Mouse (Mus musculus) lung, adult 2 months (tissue): ENCODE results near the gene Hlf.

Experiments
- CTCF ChIP-seq: fragments of 200-500 bp; IDR thresholded peaks from 2 replicates; pipeline ENCODE4 v1.5.1; 2011; ENCODE audit warnings: mild to moderate bottlenecking, low read length, control low read depth; ENCODE audit not compliant: insufficient read depth
- POLR2A ChIP-seq: fragments of 200-500 bp; IDR thresholded peaks from 2 replicates; pipeline ENCODE4 v1.6.1; 2011; ENCODE audit warnings: low read depth, mild to moderate bottlenecking, control low read depth, low read length, borderline replicate concordance; ENCODE audit errors: extremely low read depth

- TF ChIP-seq CTCF (peak; percentile 63), POLR2A (no peak)
Measured at GRCm38 (mm10) chr11:90306993-90307392, 83.7 kb downstream of the Hlf start.
